Mouse (Mus musculus) spleen, adult 12 weeks (tissue): ENCODE data around the gene 1110059E24Rik.
"Not testable (repeated sequence)": the region's sequence is repeated elsewhere in the genome, so short reads cannot be mapped to it uniquely, and the experiment has no call there.

Source experiments
- DNase-seq: peaks from one replicate; pipeline ENCODE4 v3.0.0; 2022; ENCODE audit warnings: low spot score

1110059E24Rik gene

GRCm38 (mm10) chr19:21652285-21653171 is at the start of gene 1110059E24Rik:
1110059E24Rik (minus strand) TSS chr19:21652976.
- DNase-seq: peak; percentile 93

GRCm38 (mm10) chr19:21680986-21681385 is 28.2 kb upstream of the 1110059E24Rik start:
- no peak for DNase-seq

GRCm38 (mm10) chr19:21680091-21680490 is 27.3 kb upstream of the 1110059E24Rik start:
- DNase-seq: no peak

- no peak for DNase-seq
These were observed 21.7 kb upstream of the 1110059E24Rik start for GRCm38 (mm10) chr19:21674354-21675096.

GRCm38 (mm10) chr19:21669650-21670049 is 16.9 kb upstream of the 1110059E24Rik start:
- no peak for DNase-seq

- DNase-seq: no peak
These were observed 11.1 kb upstream of the 1110059E24Rik start for GRCm38 (mm10) chr19:21663756-21664456.

GRCm38 (mm10) chr19:21660734-21661133 is 8.0 kb upstream of the 1110059E24Rik start:
- DNase-seq: no peak

GRCm38 (mm10) chr19:21654788-21655187 is 2.0 kb upstream of the 1110059E24Rik start:
- DNase-seq: no peak

GRCm38 (mm10) chr19:21653172-21653981 is 601 bp upstream of the 1110059E24Rik start, which contains the start of gene Abhd17b:
Abhd17b (plus strand) TSS chr19:21653185.
- no peak for DNase-seq

GRCm38 (mm10) chr19:21651664-21652063 is 1.1 kb downstream of the 1110059E24Rik start:
- DNase-seq: no peak

- no peak for DNase-seq
These were observed 6.6 kb downstream of the 1110059E24Rik start for GRCm38 (mm10) chr19:21646142-21646541.

- DNase-seq: no peak
These were observed 7.5 kb downstream of the 1110059E24Rik start for GRCm38 (mm10) chr19:21645301-21645700.

GRCm38 (mm10) chr19:21643935-21644334 is 8.8 kb downstream of the 1110059E24Rik start:
- no peak for DNase-seq

- no peak for DNase-seq
These were observed 15.1 kb downstream of the 1110059E24Rik start for GRCm38 (mm10) chr19:21637672-21638071.

GRCm38 (mm10) chr19:21636907-21637306 is 15.9 kb downstream of the 1110059E24Rik start:
- DNase-seq: no peak

GRCm38 (mm10) chr19:21635406-21635805 is 17.4 kb downstream of the 1110059E24Rik start:
- DNase-seq: no peak

- peak; percentile 14 for DNase-seq
These were observed 22.0 kb downstream of the 1110059E24Rik start for GRCm38 (mm10) chr19:21630656-21631331.

GRCm38 (mm10) chr19:21629501-21629900 is 23.3 kb downstream of the 1110059E24Rik start:
- DNase-seq: no peak

- no peak for DNase-seq
These were observed 23.7 kb downstream of the 1110059E24Rik start for GRCm38 (mm10) chr19:21629030-21629429.

- not testable (repeated sequence) for DNase-seq
These were observed 24.3 kb downstream of the 1110059E24Rik start for GRCm38 (mm10) chr19:21628440-21628839.
